Mouse (Mus musculus) ES-E14 (cell line): Measurements from ENCODE around the gene Gm10577. TPM values are rescaled to one million over a fixed set of nuclear protein-coding genes. Genes with fewer than 3 reads are reported as not detected.

Source experiments
- DNase-seq: peaks from one replicate; pipeline ENCODE4 v3.0.0-alpha.2; 2013; ENCODE audit warnings: low read depth, low spot score
- H3K27ac ChIP-seq: 2 replicates; pipeline ENCODE4 v1.5.1; 2012; ENCODE audit warnings: low read depth, mild to moderate bottlenecking, low read length, moderate library complexity, mixed read lengths; ENCODE audit not compliant: poor library complexity, insufficient read depth, severe bottlenecking
- H3K36me3 ChIP-seq: 2 replicates; pipeline ENCODE4 v1.6.1; 2012; ENCODE audit warnings: mild to moderate bottlenecking, low read length, moderate library complexity, mixed read lengths; ENCODE audit not compliant: control insufficient read depth, poor library complexity, insufficient read depth, severe bottlenecking
- H3K4me1 ChIP-seq, 2 experiments: fragments of 150-350 bp in 1 of 2; sonication (generic) in 1 of 2; 2 replicates each; pipeline ENCODE4 v1.6.1; 2012; ENCODE audit warnings: low read length in 2 of 2, mild to moderate bottlenecking in 1 of 2, mixed read lengths in 1 of 2; ENCODE audit not compliant: control insufficient read depth in 2 of 2, insufficient read depth in 2 of 2, poor library complexity in 1 of 2
- H3K4me3 ChIP-seq, 2 experiments: fragments of 150-350 bp in 1 of 2; sonication (generic) in 1 of 2; 2 replicates each; pipeline ENCODE4 v1.5.1; 2012; ENCODE audit warnings: low read length in 2 of 2, low read depth in 1 of 2, mild to moderate bottlenecking in 1 of 2, mixed read lengths in 1 of 2; ENCODE audit not compliant: insufficient read depth in 1 of 2, poor library complexity in 1 of 2, severe bottlenecking in 1 of 2
- H3K9ac ChIP-seq: 2 replicates; pipeline ENCODE4 v1.6.1; 2012; ENCODE audit warnings: low read depth, mild to moderate bottlenecking, low read length, mixed read lengths; ENCODE audit not compliant: poor library complexity, insufficient read depth, severe bottlenecking
- H3K9me3 ChIP-seq: fragments of 150-350 bp; sonication (generic); 2 replicates; pipeline ENCODE4 v1.6.1; 2012; ENCODE audit warnings: low read depth, mild to moderate bottlenecking, low read length; ENCODE audit not compliant: control insufficient read depth, insufficient read depth
- CHD2 ChIP-seq: IDR thresholded peaks from 2 replicates; pipeline ENCODE4 v1.6.1; 2014; ENCODE audit warnings: mild to moderate bottlenecking, low read depth, low read length, inconsistent platforms
- HCFC1 ChIP-seq: IDR thresholded peaks from 2 replicates; pipeline ENCODE4 v1.6.1; 2012; ENCODE audit warnings: low read length, inconsistent platforms, borderline replicate concordance; ENCODE audit not compliant: insufficient read depth
- MAFK ChIP-seq: IDR thresholded peaks from 2 replicates; pipeline ENCODE4 v1.6.1; 2014; ENCODE audit warnings: mild to moderate bottlenecking, low read depth, low read length, inconsistent platforms; ENCODE audit not compliant: insufficient read depth
- ZC3H11A ChIP-seq: IDR thresholded peaks from 2 replicates; pipeline ENCODE4 v1.6.1; 2012; ENCODE audit warnings: low read depth, mild to moderate bottlenecking, inconsistent platforms, low read length, borderline replicate concordance
- ZNF384 ChIP-seq: IDR thresholded peaks from 2 replicates; pipeline ENCODE4 v1.6.1; 2012; ENCODE audit warnings: low read depth, low read length, inconsistent platforms
- in situ Hi-C, 2 experiments: fragments of 600-800 bp; cut with MboI; formaldehyde crosslinking; loops; one replicate each; pipeline ENCODE4 v1.15.1; 2025; ENCODE audit warnings: low sequenced_read_pairs in 2 of 2, inconsistent platforms in 1 of 2; ENCODE audit not compliant: unreplicated experiment in 2 of 2
- total RNA-seq: library from RNA; depleted of rRNA; stranded (reverse); fragments of 300-350 nt; gene quantifications from 2 replicates; pipeline ENCODE4 v1.2.3, GENCODE M21; 2012

Gene Gm10577
- total RNA-seq, 1 experiment: not detected

DNA sequence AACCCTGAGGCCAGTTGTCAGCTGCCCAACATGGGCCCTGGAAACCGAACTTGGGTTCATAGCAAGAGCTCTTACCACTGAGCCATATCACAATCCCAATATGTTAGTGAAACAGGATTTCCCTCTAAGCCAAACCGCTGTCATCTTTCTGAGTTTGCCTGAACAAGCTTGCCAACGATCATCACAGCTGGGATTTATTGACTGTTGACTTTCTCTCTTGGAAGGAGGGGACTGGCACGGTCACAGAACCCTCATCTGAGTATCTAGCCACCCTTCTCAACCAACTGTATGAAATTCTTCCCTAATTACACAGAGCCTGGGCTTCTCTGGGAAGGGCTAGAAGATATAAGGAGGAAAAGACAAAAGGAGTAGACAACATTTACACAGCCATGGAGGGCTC is 26.1 kb upstream of the Gm10577 start:
- Histone ChIP-seq H3K9ac (no peak overlapping the region), H3K27ac (no peak overlapping the region), H3K36me3 (no peaks in the 10 kb centered on the region), H3K9me3 (no peaks in the 10 kb centered on the region), H3K4me3 (no peak overlapping the region), H3K4me1 (no peaks in the 10 kb centered on the region)
- TF ChIP-seq MAFK: no peak
- no peak for TF ChIP-seq HCFC1
- no peak for TF ChIP-seq CHD2
- no peak for TF ChIP-seq ZC3H11A
- no peak for TF ChIP-seq ZNF384
- in situ Hi-C loops: no loop called here
- no peak for DNase-seq

DNA sequence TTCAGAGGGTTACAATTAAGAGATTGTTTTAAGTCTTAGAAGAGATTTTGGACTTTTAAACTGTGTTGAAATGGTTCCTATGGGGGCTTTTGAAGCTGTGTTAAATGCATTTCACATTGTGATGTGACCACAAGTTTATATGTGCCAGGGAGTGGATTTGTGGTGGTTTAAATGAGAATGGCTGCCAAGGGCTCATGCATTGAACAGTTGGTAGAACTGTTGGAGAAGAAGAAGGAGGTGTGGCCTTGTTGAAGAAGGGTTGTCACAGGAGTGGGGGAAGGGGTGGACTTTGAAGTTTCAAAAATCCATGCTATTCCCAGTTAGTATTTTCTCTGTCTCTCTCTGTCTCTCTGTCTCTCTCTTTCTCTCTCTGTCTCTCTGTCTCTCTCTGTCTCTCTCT is 23.7 kb upstream of the Gm10577 start:
- TF ChIP-seq MAFK (no peak), CHD2 (no peak), ZC3H11A (no peak), HCFC1 (no peak), ZNF384 (no peak)
- no peaks in the 10 kb centered on the region for H3K9me3 ChIP-seq
- H3K4me3 ChIP-seq: no peak overlapping the region
- H3K27ac ChIP-seq: no peak overlapping the region
- in situ Hi-C loops: no loop called here
- H3K36me3 ChIP-seq: no peaks in the 10 kb centered on the region
- no peak for DNase-seq
- no peaks in the 10 kb centered on the region for H3K4me1 ChIP-seq
- no peak overlapping the region for H3K9ac ChIP-seq

DNA sequence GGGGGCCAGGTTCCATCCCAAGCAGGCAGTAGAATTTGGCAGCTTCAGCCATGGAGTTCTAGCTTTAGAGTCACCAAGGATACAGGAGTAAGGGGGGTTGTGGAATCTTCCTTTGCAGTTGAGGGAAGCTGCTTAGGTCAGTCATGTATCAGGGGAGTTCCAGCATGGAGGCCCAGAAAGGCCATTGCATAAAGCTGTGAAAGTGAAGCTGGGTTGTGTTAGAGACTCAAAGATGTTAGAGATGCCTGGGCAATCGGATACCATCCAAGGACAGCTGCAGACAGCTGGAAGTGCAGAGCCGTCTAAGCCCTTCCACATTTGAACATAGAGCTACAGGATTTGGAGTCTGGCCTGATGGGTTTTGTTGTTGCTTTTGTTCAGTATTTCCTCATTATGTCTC is 23.2 kb upstream of the Gm10577 start:
- no peak for DNase-seq
- no peaks in the 10 kb centered on the region for H3K36me3 ChIP-seq
- no peak overlapping the region for H3K9ac ChIP-seq
- H3K4me3 ChIP-seq: no peak overlapping the region
- TF ChIP-seq MAFK (no peak), HCFC1 (no peak), ZNF384 (no peak), ZC3H11A (no peak), CHD2 (no peak)
- H3K4me1 ChIP-seq: no peaks in the 10 kb centered on the region
- no peaks in the 10 kb centered on the region for H3K9me3 ChIP-seq
- H3K27ac ChIP-seq: no peak overlapping the region
- in situ Hi-C loops: no loop called here

DNA sequence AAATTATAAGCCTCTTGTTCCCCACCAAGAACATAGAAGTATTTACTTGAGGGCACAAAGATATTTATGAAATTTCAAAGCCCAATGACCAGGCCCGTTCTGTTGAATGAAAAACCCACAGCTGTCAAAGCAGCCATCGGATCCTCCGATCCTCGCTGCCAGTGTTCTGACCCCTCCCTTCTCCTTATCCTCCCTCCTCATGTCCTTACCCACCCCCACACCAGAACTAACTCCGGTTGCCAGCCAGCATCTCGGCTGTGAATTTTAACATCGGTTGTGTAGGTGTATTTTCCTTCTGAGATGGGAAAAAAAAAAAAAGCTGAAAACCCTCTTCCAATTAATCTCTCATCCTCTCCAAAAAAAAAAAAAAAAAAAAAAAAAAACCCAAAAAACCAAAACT is 16.7 kb upstream of the Gm10577 start:
- no peaks in the 10 kb centered on the region for H3K4me1 ChIP-seq
- no peak overlapping the region for H3K9ac ChIP-seq
- no peaks in the 10 kb centered on the region for H3K36me3 ChIP-seq
- TF ChIP-seq HCFC1 (no peak), ZNF384 (no peak), MAFK (no peak), CHD2 (no peak)
- in situ Hi-C loops: no loop called here
- DNase-seq: no peak
- H3K4me3 ChIP-seq: no peak overlapping the region
- H3K27ac ChIP-seq: no peak overlapping the region
- H3K9me3 ChIP-seq: no peaks in the 10 kb centered on the region

DNA sequence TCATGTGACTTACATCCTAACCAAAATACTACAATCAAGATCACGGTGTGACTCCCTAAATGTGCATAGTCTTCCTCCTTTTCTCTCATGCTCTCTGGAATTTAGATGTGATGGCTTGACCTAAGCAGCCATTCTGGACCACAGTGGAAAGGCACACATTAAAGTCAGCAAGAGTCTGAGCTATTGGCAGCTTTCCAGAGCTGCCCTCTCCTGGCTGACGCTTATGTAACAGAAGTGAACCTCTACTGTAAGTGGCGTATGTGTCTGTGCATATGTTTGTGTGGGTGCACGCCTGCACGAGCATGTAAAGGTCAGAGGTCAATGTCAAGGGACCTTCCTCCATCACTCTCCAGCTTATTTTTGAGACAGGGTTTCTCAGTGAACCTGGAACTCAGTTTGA is 14.6 kb upstream of the Gm10577 start:
- DNase-seq: no peak
- in situ Hi-C loops: no loop called here

More for the DNA sequence above, 14.6 kb upstream of the Gm10577 start:
- TF ChIP-seq ZC3H11A: no peak
- no peak for TF ChIP-seq CHD2
- no peak for TF ChIP-seq HCFC1
- no peak for TF ChIP-seq ZNF384
- TF ChIP-seq MAFK: no peak
- H3K36me3 ChIP-seq: no peaks in the 10 kb centered on the region
- no peaks in the 10 kb centered on the region for H3K9me3 ChIP-seq
- H3K9ac ChIP-seq: no peak overlapping the region
- no peaks in the 10 kb centered on the region for H3K4me1 ChIP-seq
- no peak overlapping the region for H3K4me3 ChIP-seq
- no peak overlapping the region for H3K27ac ChIP-seq
